Mouse (Mus musculus) kidney, postnatal 14 days (tissue): Measurements from ENCODE around the gene Actn1.
A peak's percentile ranks its signal among the peaks of the same experiment; 100 is the strongest.

Experiments used
- DNase-seq: peaks from one replicate; pipeline ENCODE4 v3.0.0; 2022; ENCODE audit warnings: mixed read lengths

Actn1 gene

GRCm38 (mm10) chr12:80226101-80226500 is 34.1 kb downstream of the Actn1 start:
- DNase-seq: peak; percentile 33

GRCm38 (mm10) chr12:80224241-80224731 is 35.9 kb downstream of the Actn1 start:
- no peak for DNase-seq

GRCm38 (mm10) chr12:80223511-80223910 is 36.7 kb downstream of the Actn1 start:
- no peak for DNase-seq

DNA sequence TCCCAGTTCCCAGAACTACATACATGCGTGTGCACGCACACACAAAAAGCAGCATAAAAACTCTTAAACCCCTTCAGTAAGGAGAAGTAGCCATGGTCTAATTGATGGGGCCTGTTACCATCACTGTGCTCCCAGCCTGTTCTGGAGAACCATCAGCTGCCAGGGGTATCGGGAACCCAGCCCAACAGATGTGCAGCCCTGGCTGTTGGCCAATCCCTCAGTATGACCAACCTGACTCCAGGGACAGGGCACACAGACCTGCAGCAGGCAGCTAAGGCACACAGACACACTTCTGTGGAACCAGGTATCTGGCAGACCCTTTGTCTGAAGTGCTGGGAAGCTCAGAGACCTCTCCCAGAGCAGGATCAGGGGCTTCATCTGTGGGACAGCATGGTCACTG is 37.7 kb downstream of the Actn1 start:
- no peak for DNase-seq

DNA sequence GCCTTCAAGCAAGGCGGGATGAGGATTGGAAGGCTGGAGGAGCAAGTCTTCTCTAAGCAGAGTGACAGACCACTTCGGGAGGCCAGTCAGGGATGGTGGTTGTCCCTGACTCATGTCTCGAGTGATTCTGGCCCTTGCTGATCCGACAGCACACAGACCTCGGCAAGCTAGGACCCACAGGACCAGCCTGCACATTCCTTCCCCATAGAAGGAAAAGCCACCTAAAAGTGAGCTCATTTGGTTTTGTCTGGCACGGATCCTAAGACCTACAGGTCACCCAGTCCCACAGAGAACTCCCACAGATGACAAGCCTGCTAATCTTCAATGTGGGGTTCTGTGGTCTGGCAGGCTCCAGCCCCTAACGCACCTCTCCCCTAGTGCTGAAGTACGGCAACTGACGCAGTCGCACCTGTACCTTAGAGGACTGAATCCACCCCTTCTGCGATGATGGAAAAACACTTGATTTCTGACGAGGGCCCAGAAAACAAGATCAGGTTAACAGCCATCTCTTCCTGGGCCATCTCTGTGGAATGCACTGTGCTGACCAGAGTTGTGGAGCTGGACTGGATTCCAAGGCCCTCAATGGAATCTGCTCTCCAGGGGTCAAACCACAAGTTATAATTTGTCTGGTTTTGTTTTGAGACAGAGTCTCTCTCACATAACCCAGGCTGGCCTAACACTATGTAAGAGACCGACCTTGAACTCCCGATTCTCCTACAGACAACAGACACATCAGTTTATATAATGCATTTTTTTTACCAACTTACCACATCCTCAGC is 39.7 kb downstream of the Actn1 start:
- DNase-seq: peak; percentile 53

- no peak for DNase-seq
These were observed 41.4 kb downstream of the Actn1 start for GRCm38 (mm10) chr12:80218784-80219183.

DNA sequence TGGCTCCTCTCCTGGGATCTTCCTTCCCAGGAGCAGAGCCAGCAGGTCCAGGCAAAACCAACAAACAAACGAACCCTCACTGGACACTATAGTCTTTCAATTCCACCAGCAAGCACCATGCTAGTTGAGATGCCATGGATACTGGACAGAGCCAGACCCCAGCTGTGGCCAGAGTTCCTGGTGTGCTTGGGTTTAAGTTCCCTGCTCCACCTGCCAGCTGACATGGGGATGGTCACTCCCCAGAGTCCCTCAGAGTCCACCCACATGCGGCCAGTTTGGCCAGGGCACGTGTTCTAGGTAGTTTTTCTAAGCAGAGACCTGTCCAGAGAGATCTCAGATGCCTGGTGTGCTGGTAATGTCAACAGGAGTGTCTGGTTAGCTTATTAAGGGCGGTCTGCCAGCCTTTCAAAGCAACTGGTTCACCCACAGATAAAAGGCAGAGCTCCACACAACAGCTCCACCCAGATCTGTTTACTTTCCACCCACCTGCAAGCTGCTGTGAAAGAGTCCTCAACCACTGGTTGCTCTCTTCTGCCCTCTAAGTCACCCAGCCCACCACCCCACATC is 42.0 kb downstream of the Actn1 start:
- DNase-seq: no peak

DNA sequence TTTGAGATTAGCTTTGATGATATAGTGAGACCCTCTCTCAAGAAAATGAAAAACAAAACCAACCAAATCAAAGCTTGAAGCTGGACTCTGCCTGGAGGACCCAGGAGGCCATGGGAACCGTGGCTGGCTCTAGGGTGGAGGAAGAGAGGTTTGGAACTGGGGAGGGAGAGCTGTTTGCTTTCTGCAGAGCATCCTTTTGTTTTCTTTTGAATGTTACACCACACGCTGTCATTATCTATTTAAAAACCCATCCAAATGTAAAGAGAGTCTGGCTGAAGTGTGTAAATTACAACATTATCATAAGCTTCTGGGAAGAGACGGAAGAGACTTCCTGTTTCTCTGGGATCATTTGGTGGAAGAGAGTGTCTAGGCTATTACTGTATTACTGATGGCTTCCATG is 43.1 kb downstream of the Actn1 start:
- DNase-seq: no peak

DNA sequence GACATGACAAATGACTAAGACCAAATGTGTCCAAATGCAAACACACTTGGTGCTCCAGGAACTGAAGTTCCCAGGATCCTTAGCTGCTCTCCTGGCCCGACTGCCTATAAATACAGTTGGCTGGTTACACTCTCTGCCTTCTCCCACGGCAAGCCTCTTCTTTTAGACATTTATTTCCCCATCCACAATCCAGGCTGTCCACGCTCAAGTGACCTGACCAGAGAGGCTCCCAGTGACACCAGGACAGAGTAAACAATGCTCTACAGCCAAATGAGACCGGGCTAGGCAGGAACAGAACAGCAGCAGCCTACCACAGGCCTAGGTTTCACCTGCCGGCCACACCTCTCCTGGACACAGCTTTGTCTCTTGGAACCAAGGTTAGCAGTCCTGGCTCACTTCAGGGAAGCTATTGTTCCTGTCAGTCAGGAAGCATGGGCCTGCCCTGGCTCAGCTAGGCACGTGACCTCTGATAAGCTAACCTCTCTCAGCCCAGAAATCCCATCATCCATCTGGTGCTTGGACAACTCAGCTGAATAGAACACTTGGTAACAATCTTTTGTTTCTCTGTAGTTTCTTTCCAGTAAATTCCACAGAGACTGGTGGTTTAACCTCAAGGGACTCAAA is 43.8 kb downstream of the Actn1 start:
- peak; percentile 50 for DNase-seq

- DNase-seq: no peak
These were observed 46.4 kb downstream of the Actn1 start for GRCm38 (mm10) chr12:80213810-80214209.

- DNase-seq: no peak
These were observed 46.9 kb downstream of the Actn1 start for GRCm38 (mm10) chr12:80213263-80213662.

DNA sequence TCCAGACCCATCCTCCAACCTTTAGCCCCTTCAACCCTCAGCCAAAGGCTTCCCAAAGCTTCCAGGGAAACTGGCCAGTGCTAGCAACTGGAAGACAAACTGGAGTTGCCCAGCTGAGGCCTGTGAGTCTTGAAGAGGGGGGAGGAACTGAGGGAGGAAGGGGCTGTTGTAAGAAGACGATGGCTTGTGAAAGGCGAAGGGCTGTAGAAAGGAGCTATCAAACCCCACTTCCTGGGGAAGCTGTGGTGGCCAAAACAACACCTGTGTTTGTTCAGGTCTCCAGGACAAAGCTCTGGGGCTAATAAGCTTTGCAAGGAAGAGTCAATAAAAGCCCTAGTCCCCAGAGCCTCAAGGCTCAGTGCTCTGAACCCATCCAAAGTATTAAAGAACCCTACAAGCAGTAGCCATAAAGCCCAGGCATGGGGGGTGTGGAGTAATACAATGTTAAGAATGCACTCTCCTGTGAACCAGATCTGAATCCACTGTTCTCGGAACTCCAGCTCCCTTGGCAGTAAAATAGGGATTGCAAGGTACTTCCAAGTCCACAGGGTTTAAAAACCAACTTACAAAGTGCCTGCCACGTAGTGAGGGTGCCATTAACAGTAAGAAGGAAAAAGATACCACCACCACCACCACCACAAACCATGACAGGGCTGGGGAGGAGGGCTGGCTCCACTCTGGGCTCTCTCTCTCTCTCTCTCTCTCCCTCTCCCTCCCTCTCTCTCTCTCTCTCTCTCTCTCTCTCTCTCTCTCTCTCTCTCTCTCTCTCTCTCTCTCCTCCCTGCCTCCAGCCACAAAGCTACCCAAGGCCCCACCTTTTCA is 49.2 kb downstream of the Actn1 start:
- no peak for DNase-seq

- DNase-seq: no peak
These were observed 50.3 kb downstream of the Actn1 start for GRCm38 (mm10) chr12:80209914-80210313.

DNA sequence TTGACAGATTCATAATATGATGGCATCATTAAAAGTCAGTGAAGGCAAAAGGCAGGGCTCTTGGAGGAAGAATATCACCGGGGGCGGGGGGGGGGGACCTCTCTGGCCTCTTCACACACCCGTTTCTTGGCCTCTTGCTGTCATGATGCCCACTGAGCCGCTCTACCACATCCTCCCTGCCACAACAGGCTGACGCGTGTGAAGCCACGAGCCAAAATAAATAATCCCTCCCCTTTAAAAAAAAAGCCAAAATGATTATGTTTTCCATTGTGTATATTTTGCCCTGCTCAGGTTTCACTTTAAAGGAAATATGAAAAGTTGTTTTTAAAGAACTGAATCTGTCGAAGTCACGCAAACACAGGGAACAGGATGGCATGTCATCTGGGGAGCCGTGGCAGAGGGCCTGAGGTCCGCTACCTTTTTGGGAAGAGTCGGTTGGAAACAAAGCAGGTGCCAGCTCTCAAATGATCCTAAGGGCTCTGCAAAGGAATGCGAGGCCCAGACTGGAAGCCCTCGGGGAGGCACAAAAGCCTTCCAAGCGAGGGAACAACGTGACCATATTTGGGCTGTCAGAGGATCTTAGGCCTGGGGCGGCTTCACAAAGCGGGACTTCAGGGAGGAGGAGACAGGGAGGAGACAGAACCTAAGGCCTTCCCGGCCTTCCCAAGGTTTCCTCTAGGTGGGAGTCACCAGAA is 51.9 kb downstream of the Actn1 start:
- no peak for DNase-seq

DNA sequence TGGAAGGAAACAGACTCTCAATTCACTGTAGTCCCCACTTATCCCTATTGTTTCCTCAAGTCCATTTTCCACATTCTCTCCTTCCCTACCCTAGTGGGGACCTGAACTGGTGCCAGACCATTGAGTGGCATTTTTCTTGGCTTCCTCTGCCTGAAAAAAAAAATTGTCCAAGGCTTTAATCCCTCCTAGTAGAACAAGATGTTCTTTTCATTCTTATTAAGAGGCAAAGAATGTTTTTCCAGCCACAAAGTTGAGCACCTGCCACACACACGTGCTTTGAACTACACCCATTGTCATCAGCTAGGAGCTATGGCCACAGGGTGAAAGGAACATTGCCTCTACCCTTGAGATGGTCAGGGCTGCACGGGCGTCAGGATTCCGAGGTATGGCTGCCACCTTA is 56.9 kb downstream of the Actn1 start:
- no peak for DNase-seq

- DNase-seq: no peak
These were observed 60.4 kb downstream of the Actn1 start for GRCm38 (mm10) chr12:80199738-80200137.

DNA sequence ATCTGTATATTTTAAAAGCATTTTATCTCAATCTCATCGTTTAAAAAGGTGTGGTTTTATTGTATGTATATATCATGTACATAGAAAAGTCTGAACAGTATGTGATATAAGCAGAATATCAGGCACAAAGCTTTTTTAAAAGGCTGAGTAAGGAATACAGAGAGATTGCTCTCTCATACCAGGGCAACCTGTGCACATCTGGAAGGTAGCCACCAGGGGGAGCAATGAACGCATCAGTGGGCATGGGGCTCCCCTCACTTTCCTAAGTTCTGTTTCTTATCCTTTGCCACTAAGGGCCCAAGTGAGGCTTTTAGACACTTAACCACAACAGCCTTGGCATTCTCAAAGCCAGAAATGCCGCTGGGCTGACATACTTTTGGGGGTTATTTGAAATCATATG is 61.7 kb downstream of the Actn1 start:
- DNase-seq: peak; percentile 81

- peak; percentile 49 for DNase-seq
These were observed 62.8 kb downstream of the Actn1 start for GRCm38 (mm10) chr12:80197343-80197742.

- DNase-seq: no peak
These were observed 68.4 kb downstream of the Actn1 start for GRCm38 (mm10) chr12:80191806-80192205.

GRCm38 (mm10) chr12:80191371-80191770 is 68.8 kb downstream of the Actn1 start:
- DNase-seq: no peak

DNA sequence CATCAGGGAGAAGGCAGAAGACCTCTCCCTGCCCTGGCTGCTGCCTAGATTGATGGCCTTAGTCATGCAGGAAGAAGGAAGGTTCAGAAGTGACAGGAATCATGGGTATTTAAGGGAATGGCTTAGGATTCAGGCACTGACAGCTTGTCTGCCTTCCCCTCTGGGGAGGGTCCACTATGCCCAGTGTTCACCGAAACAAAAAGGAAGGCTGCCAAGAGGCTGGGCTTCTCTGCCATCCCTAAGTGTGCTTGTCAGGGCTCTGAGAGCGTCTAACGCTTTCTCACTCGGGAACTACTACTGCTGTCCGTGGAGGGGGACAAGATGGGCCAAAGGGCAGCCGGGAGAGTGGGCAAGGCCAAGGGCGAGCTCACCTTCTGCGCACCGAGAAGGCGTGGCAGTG is 69.3 kb downstream of the Actn1 start:
- DNase-seq: no peak

- no peak for DNase-seq
These were observed 76.1 kb downstream of the Actn1 start for GRCm38 (mm10) chr12:80184041-80184440.

GRCm38 (mm10) chr12:80181831-80182230 is 78.3 kb downstream of the Actn1 start:
- no peak for DNase-seq
